Mouse (Mus musculus) gastrocnemius, postnatal 10 days (tissue): ENCODE measurements around the gene Fam199x. TPM values are rescaled to one million over a fixed set of nuclear protein-coding genes. Genes with fewer than 3 reads are reported as not detected.

Experiments
- total RNA-seq, 2 experiments: library from RNA; stranded (reverse); gene quantifications; 2 replicates each; pipeline ENCODE4 v1.2.3; 2021

Gene Fam199x
- total RNA-seq, 2 experiments from 2014 or later: 4.4 to 4.8 TPM

Other genes starting within 250 kb of the Fam199x start
- 10 to 100 TPM; 15.0 to 17.0 TPM for gene Plp1, start 226.9 kb upstream of the Fam199x start, total RNA-seq
- under 1 TPM; 0.25 to 0.42 TPM for gene Rab9b, start 180.8 kb upstream of the Fam199x start, total RNA-seq
- gene H2bfm, start 122.3 kb upstream of the Fam199x start, total RNA-seq: not detected
- 10 to 100 TPM in 1 of 2 experiments, 1 to 10 TPM in 1; 6.0 to 11.6 TPM for gene Tmsb15b2, start 74.1 kb upstream of the Fam199x start, total RNA-seq
- not detected for gene Tmsb15l, start 72.7 kb upstream of the Fam199x start, total RNA-seq
- gene Tmsb15b1, start 72.7 kb upstream of the Fam199x start, total RNA-seq: 1 to 10 TPM; 3.2 to 5.9 TPM
- gene Zcchc18, start 56.4 kb upstream of the Fam199x start, total RNA-seq: under 1 TPM; 0.49 to 0.68 TPM
- 1 to 10 TPM; 4.1 to 6.4 TPM for gene Slc25a53, start 11.3 kb upstream of the Fam199x start, total RNA-seq
- not detected for gene Esx1, start 72.5 kb downstream of the Fam199x start, total RNA-seq